Mouse (Mus musculus) layer of hippocampus, adult 11-12 months (tissue): ENCODE results near the gene Defb33.

Experiments
- DNase-seq: peaks from one replicate; pipeline ENCODE4 v3.0.0; 2022; ENCODE audit warnings: low spot score

Gene Defb33

DNA sequence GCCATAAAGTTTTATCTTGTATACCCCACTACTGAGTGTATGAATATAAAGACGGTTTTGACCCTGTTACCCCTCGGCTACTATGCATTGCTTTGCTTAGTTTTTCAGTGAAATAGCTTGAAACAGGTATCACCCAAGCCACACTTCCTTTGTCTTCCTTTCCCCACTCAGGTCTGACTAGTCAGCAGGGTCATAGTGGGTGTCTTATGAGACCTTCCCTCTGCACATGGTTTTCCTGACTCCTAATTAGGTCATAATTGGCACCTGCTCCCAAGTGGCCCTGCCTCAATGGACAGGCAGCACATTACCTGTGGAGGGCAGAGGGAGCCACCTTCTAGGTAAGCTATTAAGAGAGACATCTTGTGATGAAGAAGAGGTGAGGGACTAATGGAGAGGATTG, at the start of gene Defb33:
Defb33 (plus strand) TSS at position 301 of the 400 bp plus-strand sequence.
- no peak for DNase-seq

DNA sequence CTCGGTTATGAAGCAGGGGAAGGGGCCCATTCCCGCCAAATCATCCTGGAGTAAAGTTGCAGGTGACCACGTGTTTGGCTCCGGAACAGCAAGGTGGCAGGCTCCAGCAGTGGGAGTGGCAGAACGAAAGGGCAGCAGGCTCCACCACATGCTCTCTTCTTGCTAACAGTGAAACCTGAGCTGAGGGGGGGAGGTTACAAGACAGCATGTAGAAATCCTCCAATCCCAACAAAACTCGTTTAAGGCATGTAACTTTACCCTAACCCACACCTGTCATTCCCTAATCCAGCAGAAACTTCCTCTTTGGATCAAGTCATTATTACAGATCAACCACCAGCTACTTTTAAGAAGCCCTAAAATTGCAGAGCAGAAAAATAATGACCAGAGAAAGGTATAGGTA, 17.9 kb upstream of the Defb33 start:
- no peak for DNase-seq

DNA sequence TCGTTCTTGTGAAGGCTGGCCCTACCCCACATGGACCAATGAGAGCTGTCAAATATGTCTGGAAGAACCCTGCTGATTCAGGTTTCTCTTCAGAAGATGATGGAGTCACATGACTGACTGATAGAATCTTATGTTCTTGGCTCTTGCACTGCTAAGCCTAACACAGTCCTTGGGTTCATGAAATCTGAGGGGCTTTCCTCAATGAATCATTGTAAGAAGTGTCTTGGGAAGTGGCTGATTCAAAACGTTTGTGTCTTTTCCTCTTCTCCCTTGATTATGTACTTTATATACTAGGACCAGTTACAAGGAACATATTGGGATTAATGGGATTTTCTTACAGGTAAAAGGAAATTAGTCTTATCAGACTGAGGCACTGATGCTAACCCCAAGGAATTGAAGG, 10.1 kb downstream of the Defb33 start, which contains the start of gene Gm15056:
Gm15056 (minus strand) TSS at position 101 of the 400 bp plus-strand sequence.
- DNase-seq = no peak

GRCm38 (mm10) chr8:20907119-20907518, 14.7 kb downstream of the Defb33 start:
- DNase-seq = no peak

GRCm38 (mm10) chr8:20908256-20908655, 15.8 kb downstream of the Defb33 start:
- no peak for DNase-seq

- no peak for DNase-seq
These were observed 19.8 kb downstream of the Defb33 start for GRCm38 (mm10) chr8:20912288-20912687.

DNA sequence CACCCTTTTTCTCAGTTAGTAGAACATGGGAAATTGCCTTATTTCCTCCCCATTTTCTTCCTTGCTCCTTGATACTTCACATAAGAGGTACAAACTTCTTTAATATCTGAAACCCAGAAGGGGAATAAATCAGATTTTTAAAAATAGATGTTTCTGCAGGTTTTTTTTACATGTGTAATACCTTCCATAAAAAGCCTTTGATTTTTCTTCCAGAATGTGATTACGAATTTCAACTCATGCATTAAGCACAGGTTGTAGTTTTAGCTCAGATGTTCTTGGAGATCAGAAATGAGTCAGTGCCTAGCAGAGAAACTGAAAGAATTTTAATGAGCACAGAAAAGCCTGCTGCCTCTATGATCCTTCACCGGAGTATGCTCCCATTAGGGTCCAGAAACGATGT, 29.5 kb downstream of the Defb33 start, which contains the start of gene Gm6040:
Gm6040 (minus strand) TSS at position 101 of the 400 bp plus-strand sequence.
- no peak for DNase-seq

- DNase-seq = no peak
These were observed 52.1 kb downstream of the Defb33 start, which contains the start of gene AY761185 for GRCm38 (mm10) chr8:20944610-20945009. Gene AY761185, minus strand, starts transcription at chr8:20944710.
